Mouse (Mus musculus) MEL (cell line): ENCODE results near the gene Slc41a2. TPM values are rescaled to one million over a fixed set of nuclear protein-coding genes. Genes with fewer than 3 reads are reported as not detected.

Experiments used
- DNase-seq: peaks from one replicate; pipeline ENCODE4 v3.0.0; 2011; ENCODE audit warnings: low read depth, low spot score
- H3K27ac ChIP-seq: 2 replicates; pipeline ENCODE4 v1.5.1; 2012; ENCODE audit warnings: low read depth, mild to moderate bottlenecking, control low read depth, low read length, moderate library complexity; ENCODE audit not compliant: control insufficient read depth
- H3K27me3 ChIP-seq, 2 experiments: fragments of 150-350 bp in 1 of 2; sonication (generic) in 1 of 2; 2 replicates each; pipeline ENCODE4 v1.6.1; 2012; ENCODE audit warnings: low read length in 2 of 2, mild to moderate bottlenecking in 2 of 2, improper control_type of control experiment in 1 of 2, moderate library complexity in 1 of 2; ENCODE audit not compliant: insufficient read depth in 2 of 2, control insufficient read depth in 1 of 2
- H3K36me3 ChIP-seq, 2 experiments: 2 replicates each; pipeline ENCODE4 v1.6.1; 2012 to 2014; ENCODE audit warnings: low read length in 2 of 2, improper control_type of control experiment in 1 of 2, inconsistent platforms in 1 of 2, mild to moderate bottlenecking in 1 of 2; ENCODE audit not compliant: insufficient read depth in 2 of 2, control insufficient read depth in 1 of 2
- H3K4me1 ChIP-seq, 2 experiments: fragments of 150-350 bp in 1 of 2; sonication (generic) in 1 of 2; 2 replicates each; pipeline ENCODE4 v1.6.1; 2012; ENCODE audit warnings: low read length in 2 of 2, improper control_type of control experiment in 1 of 2, mild to moderate bottlenecking in 1 of 2; ENCODE audit not compliant: insufficient read depth in 2 of 2, control insufficient read depth in 1 of 2
- H3K4me3 ChIP-seq, 2 experiments: fragments of 150-350 bp in 1 of 2; sonication (generic) in 1 of 2; 2 replicates each; pipeline ENCODE4 v1.5.1; 2012; ENCODE audit warnings: low read depth in 2 of 2, low read length in 2 of 2, mild to moderate bottlenecking in 2 of 2, moderate library complexity in 2 of 2, control low read depth in 1 of 2, improper control_type of control experiment in 1 of 2; ENCODE audit not compliant: control insufficient read depth in 1 of 2, insufficient read depth in 1 of 2
- H3K79me2 ChIP-seq: 2 replicates; pipeline ENCODE4 v1.6.1; 2012; ENCODE audit warnings: mild to moderate bottlenecking, low read length, moderate library complexity; ENCODE audit not compliant: control insufficient read depth, poor library complexity, insufficient read depth
- H3K9ac ChIP-seq: 2 replicates; pipeline ENCODE4 v1.6.1; 2012; ENCODE audit warnings: low read depth, mild to moderate bottlenecking, control low read depth, low read length, moderate library complexity; ENCODE audit not compliant: control insufficient read depth, poor library complexity, severe bottlenecking
- H3K9me3 ChIP-seq: fragments of 150-350 bp; sonication (generic); replicated peaks from 2 replicates; pipeline ENCODE4 v1.6.1; 2012; ENCODE audit warnings: mild to moderate bottlenecking, low read length, improper control_type of control experiment, moderate library complexity; ENCODE audit not compliant: insufficient read depth
- CTCF ChIP-seq, 3 experiments: IDR thresholded peaks in 2 of 3; conservative IDR thresholded peaks in 1 of 3; 2 replicates each; pipeline ENCODE4 v1.5.1; 2011 to 2012; ENCODE audit warnings: low read length in 3 of 3, low read depth in 2 of 3, mild to moderate bottlenecking in 2 of 3, improper control_type of control experiment in 1 of 3, inconsistent platforms in 1 of 3, mixed read lengths in 1 of 3, moderate library complexity in 1 of 3; ENCODE audit not compliant: control insufficient read depth in 1 of 3, insufficient read depth in 1 of 3, poor library complexity in 1 of 3, severe bottlenecking in 1 of 3
- EP300 ChIP-seq, 2 experiments: IDR thresholded peaks; 2 replicates each; pipeline ENCODE4 v1.6.1; 2011; ENCODE audit warnings: improper control_type of control experiment in 2 of 2, low read length in 2 of 2, low read depth in 1 of 2, mild to moderate bottlenecking in 1 of 2
- GABPA ChIP-seq: IDR thresholded peaks from 2 replicates; pipeline ENCODE4 v1.6.1; 2012; ENCODE audit warnings: low read depth, mild to moderate bottlenecking, inconsistent platforms, low read length, improper control_type of control experiment, moderate library complexity
- GATA1 ChIP-seq: IDR thresholded peaks from 2 replicates; pipeline ENCODE4 v1.6.1; 2011; ENCODE audit warnings: low read depth, low read length, improper control_type of control experiment
- MAX ChIP-seq: IDR thresholded peaks from 2 replicates; pipeline ENCODE4 v1.6.1; 2011; ENCODE audit warnings: low read length, improper control_type of control experiment
- MEF2A ChIP-seq: IDR thresholded peaks from 2 replicates; pipeline ENCODE4 v1.6.1; 2014; ENCODE audit warnings: low read depth, mild to moderate bottlenecking, inconsistent platforms, low read length, improper control_type of control experiment; ENCODE audit not compliant: poor library complexity, insufficient replicate concordance, severe bottlenecking; ENCODE audit errors: extremely low read depth
- MYC ChIP-seq: IDR thresholded peaks from 2 replicates; pipeline ENCODE4 v1.6.1; 2011; ENCODE audit warnings: low read depth, mild to moderate bottlenecking, low read length, improper control_type of control experiment, moderate library complexity
- NRF1 ChIP-seq: IDR thresholded peaks from 2 replicates; pipeline ENCODE4 v1.6.1; 2014; ENCODE audit warnings: low read depth, mild to moderate bottlenecking, inconsistent platforms, low read length, improper control_type of control experiment, moderate library complexity; ENCODE audit not compliant: poor library complexity, insufficient read depth, severe bottlenecking
- RAD21 ChIP-seq: IDR thresholded peaks from 2 replicates; pipeline ENCODE4 v1.6.1; 2011; ENCODE audit warnings: mild to moderate bottlenecking, low read depth, low read length, improper control_type of control experiment
- RCOR1 ChIP-seq: IDR thresholded peaks from 2 replicates; pipeline ENCODE4 v1.6.1; 2012; ENCODE audit warnings: low read depth, mild to moderate bottlenecking, inconsistent platforms, low read length, improper control_type of control experiment
- SIN3A ChIP-seq: IDR thresholded peaks from 2 replicates; pipeline ENCODE4 v1.6.1; 2012; ENCODE audit warnings: low read length, improper control_type of control experiment, inconsistent platforms
- TBP ChIP-seq: IDR thresholded peaks from 2 replicates; pipeline ENCODE4 v1.8.0; 2011; ENCODE audit warnings: low read depth, low read length, improper control_type of control experiment
- USF1 ChIP-seq: IDR thresholded peaks from 2 replicates; pipeline ENCODE4 v1.6.1; 2014; ENCODE audit warnings: low read depth, mild to moderate bottlenecking, inconsistent platforms, low read length, improper control_type of control experiment, moderate library complexity
- USF2 ChIP-seq, 2 experiments: IDR thresholded peaks; 2 replicates each; pipeline ENCODE4 v1.6.1; 2011 to 2012; ENCODE audit warnings: improper control_type of control experiment in 2 of 2, low read length in 2 of 2, borderline replicate concordance in 1 of 2, inconsistent platforms in 1 of 2, low read depth in 1 of 2, mild to moderate bottlenecking in 1 of 2; ENCODE audit not compliant: insufficient read depth in 1 of 2
- ZMIZ1 ChIP-seq: IDR thresholded peaks from 2 replicates; pipeline ENCODE4 v1.6.1; 2012; ENCODE audit warnings: low read depth, mild to moderate bottlenecking, inconsistent platforms, low read length, improper control_type of control experiment, moderate library complexity
- polyA plus RNA-seq, 2 experiments: library from polyadenylated mRNA; stranded (reverse) in 1 of 2; unstranded in 1 of 2; fragments of >175 nt in 1 of 2; fragments of >200 nt in 1 of 2; gene quantifications; 2 replicates each; pipeline versions ENCODE4 v1.2.1 to v1.2.4; 2012; ENCODE audit warnings: low replicate concordance in 2 of 2, low read depth in 1 of 2; ENCODE audit not compliant: insufficient read length in 2 of 2, insufficient read depth in 1 of 2, missing spikeins in 1 of 2
- total RNA-seq: library from RNA; depleted of rRNA; stranded (reverse); fragments of 300-350 nt; gene quantifications from 2 replicates; pipeline ENCODE4 v1.2.3, GENCODE M21; 2012

The Slc41a2 gene
- total and polyA plus RNA-seq, 3 experiments, result not detected

GRCm38 (mm10) chr10:83301687-83302086 is 36.0 kb downstream of the Slc41a2 start:
- Histone ChIP-seq H3K9me3 (no peaks in the 10 kb centered on the region), H3K27me3 (no peaks in the 10 kb centered on the region; a peak in 2 of 4 replicates), H3K79me2 (no peaks in the 10 kb centered on the region), H3K4me3 (no peak overlapping the region), H3K4me1 (peaks cover 0 to 3% of the 10 kb centered on the region in 2 experiments; a peak in 1 of 4 replicates), H3K36me3 (peaks cover 0 to 5% of the 10 kb centered on the region in 2 experiments; a peak in 2 of 4 replicates), H3K9ac (no peak overlapping the region), H3K27ac (no peak overlapping the region)
- TF ChIP-seq TBP (no peak), USF1 (peak; percentile 40; the same call in 1 of the 2 replicates), MYC (no peak)
- DNase-seq, result no peak

GRCm38 (mm10) chr10:83301054-83301453 is 36.6 kb downstream of the Slc41a2 start:
- Histone ChIP-seq H3K27ac (no peak overlapping the region), H3K4me1 (peaks cover 0 to 3% of the 10 kb centered on the region in 2 experiments; a peak in 1 of 4 replicates)
- no peak for TF ChIP-seq ZMIZ1
- no peak for TF ChIP-seq USF2 (IDR thresholded peaks at IDR 0.05; ENCODE audit: borderline replicate concordance in 1 of 2, insufficient read depth in 1 of 2, low read depth in 1 of 2, low read length in 2 of 2)
- no peak for TF ChIP-seq MAX
- no peak for TF ChIP-seq NRF1
- TF ChIP-seq CTCF (IDR thresholded peaks at IDR 0.05 in 2 of 3, conservative IDR thresholded peaks at IDR 0.05 in 1 of 3; ENCODE audit: control insufficient read depth in 1 of 3, insufficient read depth in 1 of 3, low read depth in 2 of 3, low read length in 3 of 3, poor library complexity in 1 of 3, severe bottlenecking in 1 of 3), result no peak
- no peak for TF ChIP-seq RAD21
- TF ChIP-seq EP300 (IDR thresholded peaks at IDR 0.05; ENCODE audit: low read depth in 1 of 2, low read length in 2 of 2), result no peak
- no peak for TF ChIP-seq GABPA
- no peak for TF ChIP-seq SIN3A
- no peak for TF ChIP-seq MEF2A
- TF ChIP-seq, all 39 proteins: peak for 0
- no peaks in the 10 kb centered on the region for H3K9me3 ChIP-seq
- no peak for DNase-seq
- H3K9ac ChIP-seq, result no peak overlapping the region
- peaks cover 0 to 5% of the 10 kb centered on the region in 2 experiments; a peak in 2 of 4 replicates for H3K36me3 ChIP-seq
- H3K27me3 ChIP-seq, result no peaks in the 10 kb centered on the region; a peak in 2 of 4 replicates
- H3K79me2 ChIP-seq, result no peaks in the 10 kb centered on the region
- H3K4me3 ChIP-seq, result no peak overlapping the region

GRCm38 (mm10) chr10:83297017-83297416 is 40.7 kb downstream of the Slc41a2 start:
- Histone ChIP-seq H3K9ac (no peak overlapping the region), H3K4me3 (no peak overlapping the region), H3K27me3 (no peaks in the 10 kb centered on the region; a peak in 1 of 4 replicates), H3K79me2 (no peaks in the 10 kb centered on the region), H3K36me3 (peaks cover 0 to 5% of the 10 kb centered on the region in 2 experiments; a peak in 2 of 4 replicates), H3K27ac (no peak overlapping the region), H3K4me1 (peaks cover 0 to 3% of the 10 kb centered on the region in 2 experiments; a peak in 1 of 4 replicates), H3K9me3 (no peaks in the 10 kb centered on the region)
- DNase-seq, result peak; percentile 39
- TF ChIP-seq RCOR1, result no peak
- TF ChIP-seq GATA1, result peak; percentile 64; the same call in 1 of the 2 replicates
